Mouse (Mus musculus) heart, postnatal 0 days (tissue): ENCODE measurements around the gene Vwf. TPM values are rescaled to one million over a fixed set of nuclear protein-coding genes. Genes with fewer than 3 reads are reported as not detected.
A peak's percentile ranks its signal among the peaks of the same experiment; 100 is the strongest.

ENCODE experiments used
- ATAC-seq: fragments of 200-750 bp; cut with Nextera tagmentation; 2 replicates; pipeline ENCODE4 v1.8.0; 2017; ENCODE audit warnings: low read depth, moderate number of reproducible peaks, moderate library complexity; ENCODE audit not compliant: insufficient read depth
- DNase-seq: peaks from one replicate; pipeline ENCODE4 v3.0.0-alpha.2; 2016; ENCODE audit warnings: low spot score
- H3K27ac ChIP-seq: fragments of 300-500 bp; sonication (generic); 2 replicates; pipeline ENCODE4 v1.5.1; 2014; ENCODE audit warnings: low read depth, mild to moderate bottlenecking
- H3K27me3 ChIP-seq: fragments of 300-500 bp; sonication (generic); 2 replicates; pipeline ENCODE4 v1.6.1; 2014; ENCODE audit warnings: low read length, mixed read lengths; ENCODE audit not compliant: control insufficient read depth, insufficient read depth
- H3K36me3 ChIP-seq: fragments of 300-500 bp; sonication (generic); replicated peaks from 2 replicates; pipeline ENCODE4 v1.6.1; 2014; ENCODE audit warnings: low read length, mixed read lengths; ENCODE audit not compliant: control insufficient read depth, insufficient read depth
- H3K4me1 ChIP-seq: fragments of 300-500 bp; sonication (generic); 2 replicates; pipeline ENCODE4 v1.6.1; 2014; ENCODE audit warnings: antibody characterized with exemption; ENCODE audit not compliant: control insufficient read depth, insufficient read depth
- H3K4me2 ChIP-seq: fragments of 300-500 bp; sonication (generic); 2 replicates; pipeline ENCODE4 v1.6.1; 2014; ENCODE audit warnings: low read depth, mild to moderate bottlenecking, low read length, moderate library complexity
- H3K4me3 ChIP-seq: fragments of 300-500 bp; sonication (generic); 2 replicates; pipeline ENCODE4 v1.5.1; 2014; ENCODE audit warnings: low read depth, low read length
- H3K9ac ChIP-seq: fragments of 300-500 bp; sonication (generic); replicated peaks from 2 replicates; pipeline ENCODE4 v1.6.1; 2014; ENCODE audit warnings: low read depth, low read length, mixed read lengths
- H3K9me3 ChIP-seq: fragments of 300-500 bp; sonication (generic); replicated peaks from 2 replicates; pipeline ENCODE4 v1.6.1; 2016; ENCODE audit warnings: low read length; ENCODE audit not compliant: control insufficient read depth
- CTCF ChIP-seq: IDR thresholded peaks from 2 replicates; pipeline ENCODE4 v1.5.1; 2016; ENCODE audit warnings: antibody characterized with exemption, control low read depth, low read depth
- EP300 ChIP-seq: IDR thresholded peaks from 2 replicates; pipeline ENCODE4 v1.6.1; 2016; ENCODE audit warnings: antibody characterized with exemption, low read depth
- WGBS: fragments of 180-500 bp; shearing (Covaris S2); extraction: QIAGEN DNeasy Blood & Tissue Kit; methylation state at CpG from one replicate; pipeline ENCODE4 v1.1.7; 2014; 5-methylcytosine and 5-hydroxymethylcytosine counted together
- polyA plus RNA-seq: library from polyadenylated mRNA; unstranded; fragments of >200 nt; fragmentation: Nextera tagmentation; extraction: Ambion mirVana; gene quantifications from 2 replicates; pipeline ENCODE4 v1.2.1, GENCODE M21; 2015
- total RNA-seq: library from RNA; depleted of rRNA; stranded (reverse); fragments of >200 nt; gene quantifications from 2 replicates; pipeline ENCODE4 v1.2.3, GENCODE M21; 2014; ENCODE audit warnings: low replicate concordance

Vwf gene
- total and polyA plus RNA-seq, 2 experiments from 2014 or later, result 21.9 to 99.9 TPM

GRCm38 (mm10) chr6:125687986-125688385, 141.4 kb downstream of the Vwf start:
- Histone ChIP-seq H3K9ac (no peak overlapping the region), H3K4me3 (no peak overlapping the region), H3K27me3 (peaks cover 23% of the 10 kb centered on the region), H3K27ac (no peak overlapping the region), H3K4me2 (no peak overlapping the region), H3K9me3 (no peaks in the 10 kb centered on the region), H3K36me3 (no peaks in the 10 kb centered on the region), H3K4me1 (peaks cover 6% of the 10 kb centered on the region; the same call in 1 of the 2 replicates)
- WGBS, result 46% methylated on average over 1 of the region's 1 CpGs
- DNase-seq, result no peak
- ATAC-seq, result no peak
- TF ChIP-seq EP300 (no peak), CTCF (no peak)

GRCm38 (mm10) chr6:125690057-125690703, 143.6 kb downstream of the Vwf start, which contains the start of gene Ano2:
Gene Ano2, plus strand, starts transcription at chr6:125690419.
- no peaks in the 10 kb centered on the region for H3K36me3 ChIP-seq
- H3K4me2 ChIP-seq, result peak within 1 kb of the TSS; percentile 46
- no peak for ATAC-seq
- no peak for DNase-seq
- H3K27me3 ChIP-seq, result peaks cover 23% of the 10 kb centered on the region
- no peaks in the 10 kb centered on the region for H3K9me3 ChIP-seq
- no peak within 1 kb of the TSS for H3K27ac ChIP-seq
- WGBS, result 6% methylated on average over 20 of the region's 20 CpGs
- no peak within 1 kb of the TSS for H3K9ac ChIP-seq
- no peak for TF ChIP-seq EP300
- H3K4me1 ChIP-seq, result peaks cover 6% of the 10 kb centered on the region; the same call in 1 of the 2 replicates
- peak within 1 kb of the TSS; percentile 4; the same call in 1 of the 2 replicates for H3K4me3 ChIP-seq

GRCm38 (mm10) chr6:125701146-125701545, 154.6 kb downstream of the Vwf start:
- Histone ChIP-seq H3K36me3 (no peaks in the 10 kb centered on the region), H3K4me2 (no peak overlapping the region), H3K4me1 (no peaks in the 10 kb centered on the region), H3K4me3 (no peak overlapping the region), H3K9me3 (no peaks in the 10 kb centered on the region), H3K27ac (no peak overlapping the region), H3K9ac (no peak overlapping the region), H3K27me3 (no peaks in the 10 kb centered on the region)
- WGBS, result 89% methylated on average over 2 of the region's 2 CpGs
- TF ChIP-seq EP300 (no peak), CTCF (no peak)
- DNase-seq (no peak), ATAC-seq (no peak)

GRCm38 (mm10) chr6:125711261-125711660, 164.7 kb downstream of the Vwf start:
- no peak for ATAC-seq
- WGBS, result 77% methylated on average over 16 of the region's 16 CpGs
- H3K4me3 ChIP-seq, result no peak overlapping the region

GRCm38 (mm10) chr6:125726408-125726807, 179.8 kb downstream of the Vwf start:
- H3K4me1 ChIP-seq, result no peaks in the 10 kb centered on the region
- H3K4me3 ChIP-seq, result no peak overlapping the region
- WGBS, result 62% methylated on average over 2 of the region's 2 CpGs
- H3K27ac ChIP-seq, result no peak overlapping the region
- ATAC-seq, result no peak
- H3K4me2 ChIP-seq, result no peak overlapping the region
- 0 out of 2 replicates have a peak, but pooled peaks cover 3% of the 10 kb centered on the region for H3K27me3 ChIP-seq
- no peaks in the 10 kb centered on the region for H3K9me3 ChIP-seq
- no peak overlapping the region for H3K9ac ChIP-seq
- no peak for DNase-seq
- no peak for TF ChIP-seq CTCF
- no peak for TF ChIP-seq EP300
- H3K36me3 ChIP-seq, result no peaks in the 10 kb centered on the region

More at GRCm38 (mm10) chr6:125711261-125711660, 164.7 kb downstream of the Vwf start:
- Histone ChIP-seq H3K9me3 (no peaks in the 10 kb centered on the region), H3K9ac (no peak overlapping the region), H3K27me3 (no peaks in the 10 kb centered on the region), H3K4me2 (no peak overlapping the region), H3K27ac (no peak overlapping the region), H3K4me1 (no peaks in the 10 kb centered on the region), H3K36me3 (no peaks in the 10 kb centered on the region)
- DNase-seq, result no peak
- TF ChIP-seq EP300, result no peak
- TF ChIP-seq CTCF, result no peak

- no peak overlapping the region for H3K9ac ChIP-seq
- no peaks in the 10 kb centered on the region for H3K36me3 ChIP-seq
- no peak for TF ChIP-seq EP300
- no peak for TF ChIP-seq CTCF
- WGBS, result 60% methylated on average over 5 of the region's 5 CpGs
- H3K4me2 ChIP-seq, result no peak overlapping the region
- no peak for DNase-seq
- no peaks in the 10 kb centered on the region for H3K9me3 ChIP-seq
- H3K4me3 ChIP-seq, result no peak overlapping the region
- H3K27ac ChIP-seq, result no peak overlapping the region
- 0 out of 2 replicates have a peak, but pooled peaks cover 3% of the 10 kb centered on the region for H3K27me3 ChIP-seq
- ATAC-seq, result no peak
- H3K4me1 ChIP-seq, result no peaks in the 10 kb centered on the region
Measured at GRCm38 (mm10) chr6:125727484-125727911, 180.9 kb downstream of the Vwf start.
